Comparison of ENCODE assay signal across 8 mouse cellular contexts in the genomic region with DNA sequence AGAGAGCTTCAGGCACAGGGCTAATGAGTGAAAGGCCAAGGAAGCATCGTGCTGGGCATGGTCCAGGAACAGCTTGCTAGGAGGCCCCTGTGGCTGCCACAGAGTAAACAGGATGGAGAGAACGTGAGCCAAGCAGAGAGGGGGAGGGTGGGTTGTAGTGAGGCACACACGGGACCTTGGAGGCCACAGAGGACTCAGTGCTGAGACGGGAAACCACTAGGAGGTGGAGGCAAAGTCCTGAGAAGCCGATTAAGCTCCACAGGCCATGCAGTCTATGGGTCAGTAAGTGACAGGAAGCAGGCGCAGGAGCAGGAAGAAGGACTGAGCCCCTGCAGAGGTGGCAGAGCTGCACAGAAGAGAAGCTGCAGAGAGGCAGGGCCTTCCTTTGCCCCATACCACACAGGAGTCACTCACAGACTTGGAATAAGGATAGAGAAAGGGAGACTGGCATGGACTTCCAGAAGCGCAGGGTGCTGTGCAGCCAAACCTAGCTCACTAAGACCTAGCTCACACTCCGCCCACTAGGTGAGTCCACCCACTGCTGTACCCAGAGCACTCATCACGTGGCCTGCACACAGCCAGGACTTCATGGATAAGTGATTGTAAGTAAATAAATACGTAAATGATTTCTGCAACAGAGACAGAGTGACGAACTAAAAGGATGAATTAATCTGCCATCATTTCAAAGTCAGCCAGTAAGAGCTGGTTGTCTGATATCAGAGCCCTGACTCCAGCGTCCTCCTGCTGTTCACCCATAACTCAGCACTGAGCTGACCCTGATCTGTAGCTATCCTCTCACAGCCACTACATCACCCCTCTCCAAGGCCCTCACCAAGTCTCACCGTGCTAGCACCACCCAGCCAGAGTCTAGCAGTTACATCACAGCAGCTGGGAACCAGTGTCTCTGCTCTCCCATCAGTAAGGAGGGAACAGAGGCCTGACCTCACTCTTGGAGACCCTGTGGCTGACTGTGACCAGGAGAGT. TPM values are rescaled to one million over a fixed set of nuclear protein-coding genes. Genes with fewer than 3 reads are reported as not detected.
DNase-seq lines count a peak whose midpoint lies in the region; ATAC-seq lines count a peak whose summit lies in the region.

No protein-coding gene starts in this region.

- no peaks in the 10 kb centered on the region for H3K27me3 ChIP-seq in forebrain, embryonic 15.5 days
- H3K27me3 ChIP-seq in hindbrain, embryonic 13.5 days = no peaks in the 10 kb centered on the region

- H3K9ac ChIP-seq in forebrain, embryonic 15.5 days (replicated peaks) = no peak overlapping the region
- H3K9ac ChIP-seq in hindbrain, embryonic 13.5 days = 0 out of 2 replicates have a peak overlapping the region, but pooled peaks have one; percentile 24

- 0 out of 2 replicates have a peak, but pooled peaks have one; percentile 48 for ATAC-seq in forebrain, embryonic 15.5 days (replicated peaks)
- ATAC-seq in hindbrain, embryonic 13.5 days (ENCODE audit: low FRiP score) = peak; percentile 69; the same call in 1 of the 2 replicates
- ATAC-seq in megakaryocyte progenitor cell, adult 5-6 weeks (replicated peaks; ENCODE audit: poor library complexity) = peak; percentile 29; the same call in 1 of the 2 replicates
- no peak for ATAC-seq in megakaryocyte-erythroid progenitor cell, adult 5-6 weeks (replicated peaks; ENCODE audit: low FRiP score, low TSS enrichment, poor library complexity, severe bottlenecking)

- no peaks in the 10 kb centered on the region for H3K9me3 ChIP-seq in forebrain, embryonic 15.5 days
- no peaks in the 10 kb centered on the region for H3K9me3 ChIP-seq in hindbrain, embryonic 13.5 days

- H3K4me1 ChIP-seq in forebrain, embryonic 15.5 days = peaks cover 6% of the 10 kb centered on the region; the same call in 1 of the 2 replicates
- H3K4me1 ChIP-seq in hindbrain, embryonic 13.5 days (replicated peaks) = peaks cover 12% of the 10 kb centered on the region; the same call in 1 of the 2 replicates

- H3K4me2 ChIP-seq in forebrain, embryonic 15.5 days (replicated peaks) = no peak overlapping the region
- H3K4me2 ChIP-seq in hindbrain, embryonic 13.5 days = no peak overlapping the region

- 72% methylated on average over 13 of the region's 13 CpGs for WGBS in forebrain, embryonic 15.5 days
- 66% methylated on average over 13 of the region's 13 CpGs for WGBS in hindbrain, embryonic 13.5 days

- intact Hi-C loops in left cerebral cortex, postnatal 4 days (cut with DNase I) = no loop called here

- no peak overlapping the region for H3K4me3 ChIP-seq in forebrain, embryonic 15.5 days
- no peak overlapping the region for H3K4me3 ChIP-seq in hindbrain, embryonic 13.5 days

- H3K36me3 ChIP-seq in forebrain, embryonic 15.5 days = peaks cover 32% of the 10 kb centered on the region
- H3K36me3 ChIP-seq in hindbrain, embryonic 13.5 days = peaks cover 83% of the 10 kb centered on the region

- H3K27ac ChIP-seq in forebrain, embryonic 15.5 days (replicated peaks) = no peak overlapping the region; the same call in 1 of the 2 replicates
- peak overlapping the region; percentile 44 for H3K27ac ChIP-seq in hindbrain, embryonic 13.5 days

- DNase-seq in embryo, embryonic 11 days = peak; percentile 31
- DNase-seq in embryo, embryonic 9.5 days (ENCODE audit: extremely low spot score) = no peak
- peak; percentile 42 for DNase-seq in adrenal gland, postnatal 25 days
- peak; percentile 88 for DNase-seq in left cerebral cortex, postnatal 4 days

RNA-seq across cellular contexts. Expression of gene Ext2, which starts 30.6 kb away (rescaled TPM):
- 101 and 105 TPM in 2 replicates for total RNA-seq in adrenal gland, postnatal 25 days (2021)
- polyA plus RNA-seq in forebrain, embryonic 15.5 days (2015; fragmentation: Nextera tagmentation; extraction: Ambion mirVana) = 64.2 and 64.8 TPM in 2 replicates
- polyA plus RNA-seq in hindbrain, embryonic 13.5 days (2015; fragmentation: Nextera tagmentation; extraction: Ambion mirVana) = 70.2 and 70.4 TPM in 2 replicates
- 10 to 100 TPM; 66.8 to 68.4 TPM for total RNA-seq in left cerebral cortex, postnatal 4 days (2021)
- total RNA-seq in megakaryocyte progenitor cell, adult 5-6 weeks (2015) = 40.6 and 41.3 TPM in 2 replicates
- total RNA-seq in megakaryocyte progenitor cell, adult 5-6 weeks (2017) = 26.1 and 28.7 TPM in 2 replicates
- total RNA-seq in megakaryocyte-erythroid progenitor cell, adult 5-6 weeks (2014; fragmentation: Nextera tagmentation) = 49.9 and 50.8 TPM in 2 replicates
- total RNA-seq in megakaryocyte-erythroid progenitor cell, adult 5-6 weeks (2017) = 28.5 and 42.0 TPM in 2 replicates

RNA-seq across cellular contexts. Expression of gene Accs, which starts 57.9 kb away (rescaled TPM):
- 10.0 and 13.3 TPM in 2 replicates for total RNA-seq in adrenal gland, postnatal 25 days (2021)
- polyA plus RNA-seq in forebrain, embryonic 15.5 days (2015; fragmentation: Nextera tagmentation; extraction: Ambion mirVana) = 6.9 and 7.8 TPM in 2 replicates
- 6.2 and 7.0 TPM in 2 replicates for polyA plus RNA-seq in hindbrain, embryonic 13.5 days (2015; fragmentation: Nextera tagmentation; extraction: Ambion mirVana)
- 1 to 10 TPM; 6.7 to 7.4 TPM for total RNA-seq in left cerebral cortex, postnatal 4 days (2021)
- 11.0 and 12.1 TPM in 2 replicates for total RNA-seq in megakaryocyte progenitor cell, adult 5-6 weeks (2015)
- total RNA-seq in megakaryocyte progenitor cell, adult 5-6 weeks (2017) = 11.3 and 16.5 TPM in 2 replicates
- total RNA-seq in megakaryocyte-erythroid progenitor cell, adult 5-6 weeks (2014; fragmentation: Nextera tagmentation) = 2.6 and 3.0 TPM in 2 replicates
- total RNA-seq in megakaryocyte-erythroid progenitor cell, adult 5-6 weeks (2017) = 4.8 and 5.3 TPM in 2 replicates
